In the genomic region with DNA sequence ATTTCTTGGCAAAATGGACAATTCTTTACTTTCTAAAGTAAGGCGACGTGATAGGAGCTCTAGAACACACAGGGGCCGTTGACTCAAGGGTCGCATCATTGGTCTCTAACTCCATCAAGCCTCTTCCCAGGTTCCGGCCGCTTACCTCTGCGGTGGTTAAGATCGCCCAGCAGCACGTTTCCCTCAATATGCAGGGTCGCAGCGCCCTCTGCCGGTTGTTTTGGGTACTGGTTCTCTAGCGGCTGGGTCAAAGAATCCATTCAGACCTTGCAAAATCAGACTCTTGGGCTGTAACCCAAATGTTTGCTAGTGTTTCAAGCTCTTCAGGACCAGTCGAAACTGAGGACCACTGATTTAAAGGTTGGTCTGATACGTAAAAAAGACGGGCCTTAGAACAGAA, we compare ENCODE assay signal across 9 mouse cellular contexts. TPM values are rescaled to one million over a fixed set of nuclear protein-coding genes. Genes with fewer than 3 reads are reported as not detected.
DNase-seq lines count a peak whose midpoint lies in the region; TF ChIP-seq lines count a peak whose summit lies in the region.
"Had no signal": no experiment of that assay in that cellular context is flagged by ENCODE, and none has a peak within 500 bp of the region (broad histone marks: within the 10 kb centered on the region; RNA-seq: fewer than 3 reads in every experiment).

No protein-coding gene starts in this region.

- no peak overlapping the region for H3K4me3 ChIP-seq in C2C12 (ENCODE audit: insufficient read depth, poor library complexity, severe bottlenecking)
- no peak overlapping the region for H3K4me3 ChIP-seq in lung, adult 2 months (replicated peaks; ENCODE audit: extremely low read depth, low read depth, low read length)
- H3K4me3 ChIP-seq: heart, embryonic 13.5 days had no signal

- H3ac ChIP-seq in C2C12 (ENCODE audit: control insufficient read depth, insufficient read length, low read depth) = no peak overlapping the region

- peak; percentile 75 for TF ChIP-seq CTCF in C2C12 (IDR thresholded peaks at IDR 0.05; ENCODE audit: control insufficient read depth, insufficient read depth, insufficient read length)
- peak; percentile 89 for TF ChIP-seq CTCF in lung, adult 2 months (IDR thresholded peaks at IDR 0.05; ENCODE audit: insufficient read depth, low read length)

- H3K79me3 ChIP-seq in C2C12 (ENCODE audit: low read depth) = no peaks in the 10 kb centered on the region

- H3K27me3 ChIP-seq in C2C12 (ENCODE audit: control insufficient read depth, insufficient read depth, insufficient read length) = peaks cover 31% of the 10 kb centered on the region

- TF ChIP-seq POLR2A in lung, adult 2 months (IDR thresholded peaks at IDR 0.05; ENCODE audit: borderline replicate concordance, extremely low read depth, low read depth, low read length) = no peak

- DNase-seq in R1 (ENCODE audit: low read depth, low spot score) = peak; percentile 82
- peak; percentile 72 for DNase-seq in cerebellum, adult 9-11 months
- DNase-seq in gastrocnemius, adult 8-10 months (ENCODE audit: low spot score in 2 of 2) = peak; percentile 56 to 61
- peak; percentile 91 to 95 for DNase-seq in kidney, postnatal 4 days
- DNase-seq in lung, adult 2 months = peak; percentile 83
- peak; percentile 57 for DNase-seq in retina, adult 2 months (ENCODE audit: low read depth, low spot score)
- peak; percentile 88 for DNase-seq in thymus, postnatal 25 days

- no peaks in the 10 kb centered on the region for H3K36me3 ChIP-seq in C2C12 (ENCODE audit: control insufficient read depth, insufficient read depth)
- H3K36me3 ChIP-seq: heart, embryonic 13.5 days had no signal

- WGBS in lung, adult 2 months = 2% methylated on average over 16 of the region's 16 CpGs

- no peaks in the 10 kb centered on the region for H3K4me1 ChIP-seq in lung, adult 2 months (ENCODE audit: control insufficient read depth, insufficient read depth, low read length)

- no peaks in the 10 kb centered on the region for H3K79me2 ChIP-seq in C2C12 (ENCODE audit: control insufficient read depth, insufficient read depth)

TF ChIP-seq in C2C12, 6 proteins besides CTCF, POLR2A, EP300 and RAD21:
- TF ChIP-seq MAX (IDR thresholded peaks at IDR 0.05) = no peak
- no peak for TF ChIP-seq USF1 (IDR thresholded peaks at IDR 0.05; ENCODE audit: low read depth)
- no peak for TF ChIP-seq FOSL1 (IDR thresholded peaks at IDR 0.05; ENCODE audit: insufficient read depth, low read length, poor library complexity, severe bottlenecking)
- TF ChIP-seq MYOG (IDR thresholded peaks at IDR 0.05; ENCODE audit: control insufficient read depth, extremely low read depth, insufficient read length) = no peak
- no peak for TF ChIP-seq CEBPB (IDR thresholded peaks at IDR 0.05; ENCODE audit: low read depth)
- no peak for TF ChIP-seq MYOD1 (IDR thresholded peaks at IDR 0.05; ENCODE audit: control insufficient read depth, insufficient read length, low read depth)

RNA-seq across cellular contexts. Expression of a gene that starts 5.0 kb away (rescaled TPM):
- 77.7 TPM for polyA plus RNA-seq in C2C12 (2012; fragmentation: generic; extraction: Trizol)
- total RNA-seq in gastrocnemius, adult 8-10 months (2022) = 10 to 100 TPM; 52.4 to 60.0 (median 54.1) TPM
- 17.1 and 17.7 TPM in 2 replicates for polyA plus RNA-seq in lung, adult 2 months (2012; rRNA removed)

RNA-seq across cellular contexts. Expression of a gene that starts 22.6 kb away (rescaled TPM):
- 5.3 TPM for polyA plus RNA-seq in C2C12 (2012; fragmentation: generic; extraction: Trizol)
- under 1 TPM; 0.56 to 0.83 (median 0.72) TPM for total RNA-seq in gastrocnemius, adult 8-10 months (2022)
- polyA plus RNA-seq in lung, adult 2 months (2012; rRNA removed) = 75.3 and 97.7 TPM in 2 replicates

RNA-seq across cellular contexts. Expression of a gene that starts 43.6 kb away (rescaled TPM):
- 13.1 TPM for polyA plus RNA-seq in C2C12 (2012; fragmentation: generic; extraction: Trizol)
- 10 to 100 TPM; 22.8 to 29.3 (median 23.3) TPM for total RNA-seq in gastrocnemius, adult 8-10 months (2022)
- 10.2 and 11.0 TPM in 2 replicates for polyA plus RNA-seq in lung, adult 2 months (2012; rRNA removed)

Comparison
In these comparisons a context has a peak if more than half of its experiments do, and no peak if none do; other contexts are left out.
1. RNA of a gene that starts 22.6 kb away (polyA plus RNA-seq): 75.3 to 97.7 TPM in lung, adult 2 months; 5.3 TPM in C2C12 (single experiment); every median in the first group is over 10 times any median in the second.
2. Peak in every context shown above with its lines, with median percentiles within 50 percentile points of each other: DNase-seq.